Mouse (Mus musculus): ENCODE data around the gene Nutf2-ps1.

GRCm38 (mm10) chr19:53552795-53553194 is 36.1 kb downstream of the Nutf2-ps1 start:
- TF ChIP-seq POLR2A (IDR thresholded peaks at IDR 0.05; ENCODE audit: low read depth, low read length) (no peak), CTCF (IDR thresholded peaks at IDR 0.05; ENCODE audit: borderline replicate concordance, insufficient read depth, low read length) (no peak)

Measured in embryonic fibroblast, embryonic 13.5 days (primary cell).